Mouse (Mus musculus): ENCODE data around the gene Micall1.

GRCm38 (mm10) chr15:79073752-79074151, 34.9 kb upstream of the Micall1 start:
- TF ChIP-seq EP300 (IDR thresholded peaks at IDR 0.05; ENCODE audit: low read depth) (no peak), CTCF (IDR thresholded peaks at IDR 0.05; ENCODE audit: low read depth) (no peak)
